Mouse (Mus musculus) limb, embryonic 10.5 days (tissue): ENCODE results near the gene Ncf2. TPM values are rescaled to one million over a fixed set of nuclear protein-coding genes. Genes with fewer than 3 reads are reported as not detected.

Source experiments
- DNase-seq: peaks from one replicate; pipeline ENCODE4 v3.0.0-alpha.2; 2017; ENCODE audit warnings: low spot score
- H3K27ac ChIP-seq: fragments of 300-500 bp; sonication (generic); 2 replicates; pipeline ENCODE4 v1.5.1; 2016; ENCODE audit warnings: mild to moderate bottlenecking
- H3K27me3 ChIP-seq: fragments of 300-500 bp; sonication (generic); 2 replicates; pipeline ENCODE4 v1.6.1; 2016; ENCODE audit warnings: low read depth, mild to moderate bottlenecking; ENCODE audit not compliant: poor library complexity, severe bottlenecking
- H3K36me3 ChIP-seq: fragments of 300-500 bp; sonication (generic); 2 replicates; pipeline ENCODE4 v1.6.1; 2016; ENCODE audit warnings: mild to moderate bottlenecking, moderate library complexity
- H3K4me1 ChIP-seq: fragments of 300-500 bp; sonication (generic); 2 replicates; pipeline ENCODE4 v1.6.1; 2016
- H3K4me3 ChIP-seq: fragments of 300-500 bp; sonication (generic); 2 replicates; pipeline ENCODE4 v1.5.1; 2016; ENCODE audit warnings: mild to moderate bottlenecking, moderate library complexity
- H3K9me3 ChIP-seq: fragments of 300-500 bp; sonication (generic); replicated peaks from 2 replicates; pipeline ENCODE4 v1.6.1; 2016; ENCODE audit warnings: mild to moderate bottlenecking
- WGBS: fragments of 180-500 bp; shearing (Covaris S2); methylation state at CpG from one replicate; pipeline ENCODE4 v1.1.7; 2016; 5-methylcytosine and 5-hydroxymethylcytosine counted together
- polyA plus RNA-seq: library from polyadenylated mRNA; unstranded; fragments of >200 nt; fragmentation: Nextera tagmentation; extraction: Ambion mirVana; gene quantifications from 2 replicates; pipeline ENCODE4 v1.2.1, GENCODE M21; 2016

Gene Ncf2
- polyA plus RNA-seq, 1 experiment from 2014 or later = 2.5 TPM

GRCm38 (mm10) chr1:152846856-152847255 lies 46.9 kb downstream of the Ncf2 start:
- H3K4me1 ChIP-seq = no peaks in the 10 kb centered on the region
- WGBS = 93% methylated on average over 2 of the region's 2 CpGs
- no peaks in the 10 kb centered on the region for H3K27me3 ChIP-seq
- no peak overlapping the region for H3K4me3 ChIP-seq
- H3K9me3 ChIP-seq = no peaks in the 10 kb centered on the region
- H3K27ac ChIP-seq = no peak overlapping the region
- peaks cover 98% of the 10 kb centered on the region for H3K36me3 ChIP-seq
- DNase-seq = no peak

- Histone ChIP-seq H3K4me3 (no peak overlapping the region), H3K27ac (no peak overlapping the region), H3K4me1 (no peaks in the 10 kb centered on the region), H3K9me3 (no peaks in the 10 kb centered on the region), H3K36me3 (peaks cover 53% of the 10 kb centered on the region), H3K27me3 (no peaks in the 10 kb centered on the region)
- WGBS = 92% methylated on average over 6 of the region's 6 CpGs
- no peak for DNase-seq
Measured at GRCm38 (mm10) chr1:152869901-152870300, 69.9 kb downstream of the Ncf2 start.

GRCm38 (mm10) chr1:152871031-152871430 lies 71.0 kb downstream of the Ncf2 start:
- Histone ChIP-seq H3K27ac (no peak overlapping the region), H3K9me3 (no peaks in the 10 kb centered on the region), H3K4me3 (no peak overlapping the region), H3K36me3 (peaks cover 42% of the 10 kb centered on the region), H3K27me3 (no peaks in the 10 kb centered on the region), H3K4me1 (no peaks in the 10 kb centered on the region)
- no peak for DNase-seq
- WGBS = 91% methylated on average over 3 of the region's 3 CpGs

Other genes with a start within 250 kb of the Ncf2 start
- not detected in 2 replicates for gene Apobec4, start 49.6 kb upstream of the Ncf2 start, polyA plus RNA-seq
- gene Rgl1, start 33.8 kb upstream of the Ncf2 start, polyA plus RNA-seq = 38.7 and 44.0 TPM in 2 replicates
- 157 and 165 TPM in 2 replicates for gene Arpc5, start 33.7 kb upstream of the Ncf2 start, polyA plus RNA-seq
- 37.0 and 38.8 TPM in 2 replicates for gene Smg7, start 102.5 kb downstream of the Ncf2 start, polyA plus RNA-seq
- 0.75 and 1.6 TPM in 2 replicates for gene Nmnat2, start 154.8 kb downstream of the Ncf2 start, polyA plus RNA-seq